9 mouse cellular contexts compared by ENCODE assay signal in genomic region chr11:117890519-117891282, GRCm38 (mm10). TPM values are rescaled to one million over a fixed set of nuclear protein-coding genes. Genes with fewer than 3 reads are reported as not detected.
DNase-seq lines count a peak whose midpoint lies in the region; ATAC-seq and TF ChIP-seq lines count a peak whose summit lies in the region.
"Had no signal": no experiment of that assay in that cellular context is flagged by ENCODE, and none has a peak within 500 bp of the region (broad histone marks: within the 10 kb centered on the region; RNA-seq: fewer than 3 reads in every experiment).

No protein-coding gene starts in this region.

- TF ChIP-seq EP300 in liver, embryonic 14.5 days (IDR thresholded peaks at IDR 0.05; ENCODE audit: low read depth) = no peak

- no peak overlapping the region for H3K27ac ChIP-seq in heart, embryonic 12.5 days (ENCODE audit: poor library complexity, severe bottlenecking)
- H3K27ac ChIP-seq in hindbrain, embryonic 14.5 days = peak overlapping the region; percentile 30; the same call in 1 of the 2 replicates
- no peak overlapping the region for H3K27ac ChIP-seq in liver, embryonic 14.5 days

- no peaks in the 10 kb centered on the region for H3K36me3 ChIP-seq in heart, embryonic 12.5 days
- no peaks in the 10 kb centered on the region for H3K36me3 ChIP-seq in hindbrain, embryonic 14.5 days (replicated peaks; ENCODE audit: control insufficient read depth, insufficient read depth)
- H3K36me3 ChIP-seq in liver, embryonic 14.5 days (replicated peaks; ENCODE audit: control insufficient read depth, insufficient read depth, low read depth) = no peaks in the 10 kb centered on the region

- no peak overlapping the region for H3K4me3 ChIP-seq in heart, embryonic 12.5 days
- no peak overlapping the region for H3K4me3 ChIP-seq in hindbrain, embryonic 14.5 days (replicated peaks; ENCODE audit: low read length)
- no peak overlapping the region for H3K4me3 ChIP-seq in liver, embryonic 14.5 days (ENCODE audit: insufficient read depth in 1 of 2, low read depth in 2 of 2, low read length in 2 of 2)

- no peak for DNase-seq in heart, adult 18-20 months
- DNase-seq in embryo, embryonic 10.5 days (ENCODE audit: low spot score) = peak; percentile 64
- DNase-seq in hindbrain, embryonic 14.5 days (ENCODE audit: low spot score) = no peak
- DNase-seq in liver, embryonic 14.5 days (ENCODE audit: low read depth in 3 of 3, low spot score in 3 of 3) = no peak
- no peak for DNase-seq in frontal cortex, postnatal 10 days (ENCODE audit: low spot score in 2 of 2)
- DNase-seq in right cerebral cortex, postnatal 25 days = no peak

- H3K27me3 ChIP-seq in heart, embryonic 12.5 days (replicated peaks) = 0 out of 2 replicates have a peak, but pooled peaks cover 16% of the 10 kb centered on the region
- peaks cover 23% of the 10 kb centered on the region; the same call in 1 of the 2 replicates for H3K27me3 ChIP-seq in hindbrain, embryonic 14.5 days (ENCODE audit: control insufficient read depth, insufficient read depth, low read length)
- no peaks in the 10 kb centered on the region for H3K27me3 ChIP-seq in liver, embryonic 14.5 days (ENCODE audit: control insufficient read depth, insufficient read depth, low read length)

- peak; percentile 55 for TF ChIP-seq CTCF in liver, embryonic 14.5 days (IDR thresholded peaks at IDR 0.05; ENCODE audit: low read depth)

- H3K9me3 ChIP-seq in heart, embryonic 12.5 days (replicated peaks) = no peaks in the 10 kb centered on the region
- no peaks in the 10 kb centered on the region for H3K9me3 ChIP-seq in hindbrain, embryonic 14.5 days (ENCODE audit: control insufficient read depth, low read length)
- H3K9me3 ChIP-seq in liver, embryonic 14.5 days (ENCODE audit: control insufficient read depth, low read length) = no peaks in the 10 kb centered on the region

- WGBS in heart, embryonic 12.5 days = 14% methylated on average over 13 of the region's 13 CpGs
- 17% methylated on average over 13 of the region's 13 CpGs for WGBS in hindbrain, embryonic 14.5 days
- 40% methylated on average over 13 of the region's 13 CpGs for WGBS in liver, embryonic 14.5 days (ENCODE audit: insufficient replicate concordance)

- peak overlapping the region; percentile 3; the same call in 1 of the 2 replicates for H3K4me2 ChIP-seq in heart, embryonic 12.5 days
- H3K4me2 ChIP-seq in hindbrain, embryonic 14.5 days (replicated peaks) = no peak overlapping the region
- H3K4me2 ChIP-seq in liver, embryonic 14.5 days (ENCODE audit: low read depth) = peak overlapping the region; percentile 19; the same call in 1 of the 2 replicates

- H3K9ac ChIP-seq in heart, embryonic 12.5 days = peak overlapping the region; percentile 4
- 0 out of 2 replicates have a peak overlapping the region, but pooled peaks have one; percentile 5 for H3K9ac ChIP-seq in hindbrain, embryonic 14.5 days
- H3K9ac ChIP-seq in liver, embryonic 14.5 days (replicated peaks) = no peak overlapping the region

- no peak; the same call in 1 of the 2 replicates for ATAC-seq in heart, embryonic 12.5 days (ENCODE audit: insufficient number of reproducible peaks, low FRiP score)
- ATAC-seq in hindbrain, embryonic 14.5 days (ENCODE audit: low FRiP score) = peak; percentile 38; the same call in 1 of the 2 replicates
- ATAC-seq in liver, embryonic 14.5 days (ENCODE audit: insufficient read depth) = no peak
- no peak for ATAC-seq in granulocyte monocyte progenitor cell, adult 5-6 weeks (replicated peaks; ENCODE audit: poor library complexity, severe bottlenecking)

- H3K4me1 ChIP-seq in heart, embryonic 12.5 days (replicated peaks) = peaks cover 44% of the 10 kb centered on the region
- peaks cover 29% of the 10 kb centered on the region for H3K4me1 ChIP-seq in hindbrain, embryonic 14.5 days (replicated peaks; ENCODE audit: control insufficient read depth, insufficient read depth, low read length)
- peaks cover 0 to 3% of the 10 kb centered on the region in 2 experiments; a peak in 2 of 4 replicates for H3K4me1 ChIP-seq in liver, embryonic 14.5 days (replicated peaks; ENCODE audit: control insufficient read depth in 2 of 2, insufficient read depth in 2 of 2, low read length in 1 of 2)

RNA-seq across cellular contexts. Expression of gene Tha1, which starts 17.4 kb away (rescaled TPM):
- polyA plus RNA-seq in heart, embryonic 12.5 days (2016; fragmentation: Nextera tagmentation; extraction: Ambion mirVana) = 3.7 and 4.9 TPM in 2 replicates
- total RNA-seq in heart, adult 18-20 months (2021) = 10 to 100 TPM; 10.6 to 10.8 TPM
- polyA plus RNA-seq in hindbrain, embryonic 14.5 days (2014; fragmentation: Nextera tagmentation; extraction: Ambion mirVana) = 2.5 and 2.6 TPM in 2 replicates
- polyA plus RNA-seq in liver, embryonic 14.5 days (2012; rRNA removed) = 1.4 TPM in 2 replicates
- polyA plus RNA-seq in liver, embryonic 14.5 days (2014; fragmentation: Nextera tagmentation; extraction: Ambion mirVana) = 0.83 and 1.6 TPM in 2 replicates
- 1.2 and 6.5 TPM in 2 replicates for total RNA-seq in granulocyte monocyte progenitor cell, adult 5-6 weeks (2014; fragmentation: Nextera tagmentation)
- total RNA-seq in granulocyte monocyte progenitor cell, adult 5-6 weeks (2017) = 0.10 and 2.9 TPM in 2 replicates

RNA-seq across cellular contexts. Expression of gene Tmem235, which starts 30.1 kb away (rescaled TPM):
- polyA plus RNA-seq in heart, embryonic 12.5 days (2016; fragmentation: Nextera tagmentation; extraction: Ambion mirVana) = not detected in 2 replicates
- total RNA-seq in heart, adult 18-20 months (2021) = not detected
- polyA plus RNA-seq in hindbrain, embryonic 14.5 days (2014; fragmentation: Nextera tagmentation; extraction: Ambion mirVana) = not detected in 2 replicates
- polyA plus RNA-seq in liver, embryonic 14.5 days (2012; rRNA removed) = 0.02 TPM in 1 of 2 replicates, not detected in the other
- polyA plus RNA-seq in liver, embryonic 14.5 days (2014; fragmentation: Nextera tagmentation; extraction: Ambion mirVana) = not detected in 2 replicates
- total RNA-seq in granulocyte monocyte progenitor cell, adult 5-6 weeks (2014; fragmentation: Nextera tagmentation) = not detected in 2 replicates
- not detected in 2 replicates for total RNA-seq in granulocyte monocyte progenitor cell, adult 5-6 weeks (2017)
- total RNA-seq: heart, postnatal 14 days had no signal

RNA-seq across cellular contexts. Expression of gene Birc5, which starts 41.6 kb away (rescaled TPM):
- polyA plus RNA-seq in heart, embryonic 12.5 days (2016; fragmentation: Nextera tagmentation; extraction: Ambion mirVana) = 250 and 252 TPM in 2 replicates
- under 1 TPM; 0.23 to 0.84 TPM for total RNA-seq in heart, adult 18-20 months (2021)
- polyA plus RNA-seq in hindbrain, embryonic 14.5 days (2014; fragmentation: Nextera tagmentation; extraction: Ambion mirVana) = 35.5 and 36.3 TPM in 2 replicates
- 123 and 181 TPM in 2 replicates for polyA plus RNA-seq in liver, embryonic 14.5 days (2012; rRNA removed)
- 371 and 373 TPM in 2 replicates for polyA plus RNA-seq in liver, embryonic 14.5 days (2014; fragmentation: Nextera tagmentation; extraction: Ambion mirVana)
- 93.9 and 128 TPM in 2 replicates for total RNA-seq in granulocyte monocyte progenitor cell, adult 5-6 weeks (2014; fragmentation: Nextera tagmentation)
- total RNA-seq in granulocyte monocyte progenitor cell, adult 5-6 weeks (2017) = 200 and 221 TPM in 2 replicates
